Mouse (Mus musculus) spleen, postnatal 36 days (tissue): Measurements from ENCODE around the gene Slc35a3.
"Not testable (repeated sequence)": the region's sequence is repeated elsewhere in the genome, so short reads cannot be mapped to it uniquely, and the experiment has no call there.

Source experiments
- DNase-seq, 2 experiments: peaks; one replicate each; pipeline ENCODE4 v3.0.0; 2022; ENCODE audit warnings: low spot score in 2 of 2, mixed read lengths in 1 of 2

The Slc35a3 gene

GRCm38 (mm10) chr3:116698786-116699185 is 13.8 kb downstream of the Slc35a3 start:
- DNase-seq = no peak

GRCm38 (mm10) chr3:116695666-116695985 is 17.0 kb downstream of the Slc35a3 start:
- no peak for DNase-seq

- DNase-seq = no peak
These were observed 17.5 kb downstream of the Slc35a3 start for GRCm38 (mm10) chr3:116694955-116695665.

GRCm38 (mm10) chr3:116694312-116694711 is 18.3 kb downstream of the Slc35a3 start:
- DNase-seq = peak; percentile 10 to 51

GRCm38 (mm10) chr3:116681160-116681559 is 31.5 kb downstream of the Slc35a3 start, which contains the start of gene Gm43191:
Gene Gm43191 (minus strand): TSS chr3:116681260.
- no peak for DNase-seq

- not testable (repeated sequence) for DNase-seq
These were observed 48.4 kb downstream of the Slc35a3 start for GRCm38 (mm10) chr3:116664281-116664680.

GRCm38 (mm10) chr3:116662463-116662863 is 50.2 kb downstream of the Slc35a3 start, which contains the start of gene Mfsd14a:
Gene Mfsd14a (minus strand): TSS chr3:116662677.
- peak; percentile 99 for DNase-seq

- DNase-seq = no peak
These were observed 50.7 kb downstream of the Slc35a3 start for GRCm38 (mm10) chr3:116661870-116662414.

- DNase-seq = no peak
These were observed 51.3 kb downstream of the Slc35a3 start for GRCm38 (mm10) chr3:116661288-116661869.

GRCm38 (mm10) chr3:116659856-116660430 is 52.7 kb downstream of the Slc35a3 start:
- no peak for DNase-seq

- no peak for DNase-seq
These were observed 53.6 kb downstream of the Slc35a3 start for GRCm38 (mm10) chr3:116658928-116659565.

GRCm38 (mm10) chr3:116656184-116656965 is 56.3 kb downstream of the Slc35a3 start:
- no peak for DNase-seq

- DNase-seq = not testable (repeated sequence)
These were observed 58.6 kb downstream of the Slc35a3 start for GRCm38 (mm10) chr3:116654051-116654450.

GRCm38 (mm10) chr3:116653278-116653945 is 59.2 kb downstream of the Slc35a3 start:
- no peak for DNase-seq

- DNase-seq = no peak
These were observed 60.6 kb downstream of the Slc35a3 start for GRCm38 (mm10) chr3:116652033-116652446.

- DNase-seq = no peak
These were observed 61.9 kb downstream of the Slc35a3 start for GRCm38 (mm10) chr3:116650698-116651097.

GRCm38 (mm10) chr3:116648805-116649204 is 63.8 kb downstream of the Slc35a3 start:
- no peak for DNase-seq

GRCm38 (mm10) chr3:116646387-116646786 is 66.2 kb downstream of the Slc35a3 start:
- DNase-seq = no peak

- no peak for DNase-seq
These were observed 70.3 kb downstream of the Slc35a3 start for GRCm38 (mm10) chr3:116642373-116642772.

- no peak for DNase-seq
These were observed 70.7 kb downstream of the Slc35a3 start for GRCm38 (mm10) chr3:116641811-116642371.
